Mouse (Mus musculus) limb, embryonic 11.5 days (tissue): ENCODE results near the gene Brf1. TPM values are rescaled to one million over a fixed set of nuclear protein-coding genes. Genes with fewer than 3 reads are reported as not detected.

Source experiments
- ATAC-seq: fragments of 200-750 bp; cut with Nextera tagmentation; 2 replicates; pipeline ENCODE4 v1.8.0; 2017; ENCODE audit warnings: low read depth; ENCODE audit not compliant: insufficient number of reproducible peaks, low FRiP score, low TSS enrichment
- DNase-seq: peaks from one replicate; pipeline ENCODE4 v3.0.0-alpha.2; 2015; ENCODE audit warnings: low spot score
- H3K27ac ChIP-seq: fragments of 300-500 bp; sonication (generic); replicated peaks from 2 replicates; pipeline ENCODE4 v1.5.1; 2014; ENCODE audit warnings: low read depth, mild to moderate bottlenecking, low read length
- H3K27me3 ChIP-seq: fragments of 300-500 bp; sonication (generic); 2 replicates; pipeline ENCODE4 v1.6.1; 2014; ENCODE audit warnings: mild to moderate bottlenecking, low read length, mixed read lengths; ENCODE audit not compliant: control insufficient read depth, insufficient read depth
- H3K36me3 ChIP-seq: fragments of 300-500 bp; sonication (generic); 2 replicates; pipeline ENCODE4 v1.6.1; 2014; ENCODE audit warnings: mild to moderate bottlenecking, low read length, moderate library complexity, mixed read lengths; ENCODE audit not compliant: control insufficient read depth, insufficient read depth
- H3K4me1 ChIP-seq: fragments of 300-500 bp; sonication (generic); 2 replicates; pipeline ENCODE4 v1.6.1; 2014; ENCODE audit warnings: low read length, mixed read lengths; ENCODE audit not compliant: control insufficient read depth, insufficient read depth
- H3K4me2 ChIP-seq: fragments of 300-500 bp; sonication (generic); 2 replicates; pipeline ENCODE4 v1.6.1; 2014; ENCODE audit warnings: low read depth, mild to moderate bottlenecking, moderate library complexity; ENCODE audit not compliant: severe bottlenecking
- H3K4me3 ChIP-seq: fragments of 300-500 bp; sonication (generic); 2 replicates; pipeline ENCODE4 v1.5.1; 2014; ENCODE audit warnings: low read depth, low read length
- H3K9ac ChIP-seq: fragments of 300-500 bp; sonication (generic); 2 replicates; pipeline ENCODE4 v1.6.1; 2014; ENCODE audit warnings: mild to moderate bottlenecking, low read length
- H3K9me3 ChIP-seq: fragments of 300-500 bp; sonication (generic); 2 replicates; pipeline ENCODE4 v1.6.1; 2016; ENCODE audit warnings: low read length; ENCODE audit not compliant: control insufficient read depth
- WGBS: fragments of 180-500 bp; shearing (Covaris S2); extraction: QIAGEN DNeasy Blood & Tissue Kit; methylation state at CpG from one replicate; pipeline ENCODE4 v1.1.7; 2014; 5-methylcytosine and 5-hydroxymethylcytosine counted together
- polyA plus RNA-seq: library from polyadenylated mRNA; unstranded; fragments of >200 nt; fragmentation: Nextera tagmentation; extraction: Ambion mirVana; gene quantifications from 2 replicates; pipeline ENCODE4 v1.2.1, GENCODE M21; 2014

The Brf1 gene
- polyA plus RNA-seq, 1 experiment from 2014 or later, result 58.8 TPM

DNA sequence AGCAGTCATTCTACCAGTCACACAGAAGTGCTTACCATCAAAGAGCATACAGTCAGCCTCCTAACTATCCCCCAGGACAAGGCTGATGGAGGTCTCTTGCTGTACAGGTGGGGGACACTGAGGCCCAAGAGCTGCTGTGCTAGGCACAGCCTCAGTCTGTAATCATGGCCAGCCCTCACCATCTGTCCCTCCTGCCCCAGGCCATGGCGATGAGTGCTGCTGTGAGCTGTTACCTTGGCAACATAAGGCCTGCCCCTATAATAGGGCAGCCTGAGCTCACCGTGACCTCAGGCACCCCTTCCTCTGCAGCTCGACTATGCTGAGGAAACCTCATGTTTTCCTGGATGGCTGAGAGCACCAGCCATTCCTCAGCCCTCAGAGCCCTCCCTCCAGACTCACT lies 78.0 kb downstream of the Brf1 start:
- DNase-seq (no peak), ATAC-seq (no peak)
- Histone ChIP-seq H3K36me3 (no peaks in the 10 kb centered on the region), H3K9me3 (no peaks in the 10 kb centered on the region), H3K4me2 (no peak overlapping the region), H3K9ac (no peak overlapping the region), H3K4me3 (no peak overlapping the region), H3K27me3 (peaks cover 11% of the 10 kb centered on the region), H3K27ac (no peak overlapping the region), H3K4me1 (peaks cover 5% of the 10 kb centered on the region; the same call in 1 of the 2 replicates)
- 8% methylated on average over 3 of the region's 3 CpGs for WGBS

DNA sequence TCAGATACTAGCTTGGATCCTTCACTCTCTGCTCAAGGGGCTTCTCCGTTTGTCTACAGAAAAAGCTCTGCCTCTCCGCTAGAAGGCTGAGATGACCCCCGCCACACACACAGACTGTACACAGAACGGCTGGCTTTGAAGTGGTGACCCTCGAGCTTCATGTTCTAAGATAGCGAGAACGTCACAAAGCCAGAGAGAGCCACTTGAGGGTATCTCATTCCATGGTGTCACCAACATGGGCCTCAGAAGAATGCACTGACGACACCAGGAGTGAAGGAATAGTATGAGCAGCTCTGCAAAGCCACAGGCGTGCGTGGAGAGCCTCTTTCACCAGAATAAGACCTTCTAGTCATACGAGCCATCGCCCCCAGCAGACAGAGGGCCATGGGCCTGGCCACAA lies 79.0 kb downstream of the Brf1 start:
- H3K27ac ChIP-seq, result no peak overlapping the region
- H3K4me2 ChIP-seq, result no peak overlapping the region
- H3K9ac ChIP-seq, result no peak overlapping the region
- H3K9me3 ChIP-seq, result no peaks in the 10 kb centered on the region
- ATAC-seq (no peak), DNase-seq (no peak)
- H3K4me1 ChIP-seq, result no peaks in the 10 kb centered on the region
- H3K36me3 ChIP-seq, result no peaks in the 10 kb centered on the region
- no peak overlapping the region for H3K4me3 ChIP-seq
- H3K27me3 ChIP-seq, result peaks cover 4% of the 10 kb centered on the region; the same call in 1 of the 2 replicates
- WGBS, result 84% methylated on average over 12 of the region's 12 CpGs

GRCm38 (mm10) chr12:112917906-112918305 lies 82.6 kb downstream of the Brf1 start:
- H3K27ac ChIP-seq, result no peak overlapping the region
- DNase-seq (no peak), ATAC-seq (no peak)
- H3K27me3 ChIP-seq, result no peaks in the 10 kb centered on the region
- 45% methylated on average over 8 of the region's 8 CpGs for WGBS
- H3K9me3 ChIP-seq, result no peaks in the 10 kb centered on the region
- H3K4me3 ChIP-seq, result no peak overlapping the region
- H3K4me2 ChIP-seq, result no peak overlapping the region
- no peaks in the 10 kb centered on the region for H3K4me1 ChIP-seq
- no peaks in the 10 kb centered on the region for H3K36me3 ChIP-seq
- H3K9ac ChIP-seq, result peak overlapping the region; percentile 17; the same call in 1 of the 2 replicates

- Histone ChIP-seq H3K27ac (no peak overlapping the region), H3K36me3 (no peaks in the 10 kb centered on the region), H3K4me2 (no peak overlapping the region), H3K27me3 (no peaks in the 10 kb centered on the region), H3K4me3 (no peak overlapping the region), H3K9me3 (no peaks in the 10 kb centered on the region), H3K4me1 (no peaks in the 10 kb centered on the region), H3K9ac (no peak overlapping the region)
- ATAC-seq, result no peak
- no peak for DNase-seq
- WGBS, result 79% methylated on average over 11 of the region's 11 CpGs
Measured at GRCm38 (mm10) chr12:112917486-112917885, 83.0 kb downstream of the Brf1 start.

- 89% methylated on average over 16 of the region's 16 CpGs for WGBS
- Histone ChIP-seq H3K27me3 (no peaks in the 10 kb centered on the region), H3K9me3 (no peaks in the 10 kb centered on the region), H3K4me1 (no peaks in the 10 kb centered on the region), H3K36me3 (no peaks in the 10 kb centered on the region), H3K9ac (no peak overlapping the region), H3K27ac (no peak overlapping the region), H3K4me3 (no peak overlapping the region), H3K4me2 (no peak overlapping the region)
- no peak for DNase-seq
- ATAC-seq, result no peak
Measured at GRCm38 (mm10) chr12:112916698-112917400, 83.7 kb downstream of the Brf1 start.

GRCm38 (mm10) chr12:112915587-112915986 lies 84.9 kb downstream of the Brf1 start:
- Histone ChIP-seq H3K4me3 (no peak overlapping the region), H3K9ac (no peak overlapping the region), H3K27me3 (no peaks in the 10 kb centered on the region), H3K36me3 (no peaks in the 10 kb centered on the region), H3K27ac (no peak overlapping the region), H3K4me1 (no peaks in the 10 kb centered on the region), H3K9me3 (no peaks in the 10 kb centered on the region), H3K4me2 (no peak overlapping the region)
- ATAC-seq (no peak), DNase-seq (no peak)
- 80% methylated on average over 13 of the region's 13 CpGs for WGBS

GRCm38 (mm10) chr12:112914527-112914926 lies 86.0 kb downstream of the Brf1 start:
- H3K27me3 ChIP-seq, result no peaks in the 10 kb centered on the region
- ATAC-seq (no peak), DNase-seq (no peak)
- 80% methylated on average over 11 of the region's 11 CpGs for WGBS
- H3K9me3 ChIP-seq, result no peaks in the 10 kb centered on the region
- H3K27ac ChIP-seq, result no peak overlapping the region
- no peak overlapping the region for H3K4me3 ChIP-seq
- H3K36me3 ChIP-seq, result no peaks in the 10 kb centered on the region
- no peak overlapping the region for H3K4me2 ChIP-seq
- no peak overlapping the region for H3K9ac ChIP-seq
- H3K4me1 ChIP-seq, result no peaks in the 10 kb centered on the region

DNA sequence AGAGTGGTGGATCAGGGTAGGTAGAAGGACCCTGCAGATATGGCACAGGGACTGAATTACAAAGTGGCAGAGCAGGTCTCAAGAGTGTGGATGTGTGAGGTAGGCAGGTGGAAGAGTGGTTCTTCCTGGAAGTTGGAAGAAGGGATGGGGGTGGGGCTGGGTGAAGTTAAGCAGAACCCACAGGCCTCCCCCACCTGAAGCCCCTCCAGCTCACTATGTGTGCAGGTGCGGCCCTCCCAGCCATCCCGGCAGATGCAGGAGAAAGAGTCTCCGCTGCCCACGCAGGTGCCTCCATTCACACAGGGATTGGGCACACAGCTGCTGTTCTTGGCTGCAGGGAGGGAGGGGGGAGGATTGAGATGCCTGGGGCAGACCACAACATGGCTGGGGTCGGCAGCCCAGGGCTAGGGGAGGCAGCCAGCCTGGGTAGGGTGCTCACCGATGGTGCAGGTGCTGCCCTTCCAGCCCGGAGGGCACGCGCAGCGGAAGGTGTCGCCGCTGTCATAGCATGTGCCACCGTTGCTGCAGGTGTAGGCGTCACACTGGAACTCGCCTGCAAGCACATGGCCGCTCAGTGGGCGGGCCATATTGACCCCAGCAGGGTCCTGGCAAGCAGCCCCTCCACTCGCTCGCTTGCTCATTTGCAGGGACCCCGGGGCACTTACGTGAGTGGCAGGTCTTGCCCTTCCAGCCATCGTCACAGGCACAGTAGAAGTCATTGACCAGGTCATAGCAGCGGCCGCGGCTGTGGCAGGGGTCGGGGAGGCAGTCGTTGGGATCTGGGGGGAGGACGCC lies 87.4 kb downstream of the Brf1 start:
- Histone ChIP-seq H3K36me3 (no peaks in the 10 kb centered on the region), H3K4me1 (no peaks in the 10 kb centered on the region), H3K27me3 (no peaks in the 10 kb centered on the region), H3K27ac (no peak overlapping the region), H3K9me3 (no peaks in the 10 kb centered on the region), H3K4me2 (no peak overlapping the region), H3K4me3 (no peak overlapping the region), H3K9ac (no peak overlapping the region)
- WGBS, result 92% methylated on average over 28 of the region's 28 CpGs
- ATAC-seq (no peak), DNase-seq (no peak)
